Mouse (Mus musculus): ENCODE data around the gene Olfr1186. TPM values are rescaled to one million over a fixed set of nuclear protein-coding genes. Genes with fewer than 3 reads are reported as not detected.

Olfr1186 gene
- polyA plus RNA-seq (2012; rRNA removed), result not detected in 2 replicates

DNA sequence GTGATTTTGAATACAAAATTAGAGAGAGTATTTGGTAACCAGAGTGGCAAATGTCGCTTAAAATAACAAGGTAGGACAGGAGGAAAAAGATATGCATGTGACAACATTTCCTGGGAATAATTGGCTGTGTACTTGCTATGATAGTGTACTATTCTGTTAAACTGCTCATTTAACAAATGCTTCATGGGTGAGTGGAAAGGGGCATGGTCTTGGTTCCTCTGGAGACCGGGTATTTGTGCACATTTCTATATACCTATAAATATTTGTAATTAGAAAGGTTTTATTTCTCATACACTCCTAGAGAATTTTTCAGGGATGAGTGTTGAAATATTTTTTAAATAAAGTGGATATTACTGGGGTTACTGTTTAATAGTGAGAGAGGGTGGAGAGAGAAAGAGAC is at the start of gene Olfr1186:
Gene Olfr1186, plus strand, starts transcription at position 301 of the 400 bp plus-strand sequence.

DNA sequence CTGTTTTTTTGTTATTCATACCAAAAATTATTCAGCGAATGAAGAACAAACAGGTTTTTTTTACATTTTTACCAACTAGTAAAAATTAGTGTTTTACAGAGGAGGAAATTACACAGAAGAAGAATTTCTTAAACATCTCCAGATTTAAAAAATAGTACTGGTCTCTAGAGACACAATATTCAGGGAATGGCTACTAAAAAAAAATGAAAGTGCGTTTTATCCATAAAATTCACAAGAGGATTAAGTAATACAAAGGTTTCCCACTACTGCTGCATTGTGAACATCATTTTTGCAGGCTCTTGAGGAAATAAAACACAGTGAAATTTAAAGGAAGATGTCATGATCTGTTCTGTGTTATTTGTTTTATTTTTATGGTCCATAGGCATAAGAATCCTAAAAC is 35.1 kb upstream of the Olfr1186 start, which contains the start of gene Olfr1184:
Gene Olfr1184, plus strand, starts transcription at position 301 of the 400 bp plus-strand sequence.

DNA sequence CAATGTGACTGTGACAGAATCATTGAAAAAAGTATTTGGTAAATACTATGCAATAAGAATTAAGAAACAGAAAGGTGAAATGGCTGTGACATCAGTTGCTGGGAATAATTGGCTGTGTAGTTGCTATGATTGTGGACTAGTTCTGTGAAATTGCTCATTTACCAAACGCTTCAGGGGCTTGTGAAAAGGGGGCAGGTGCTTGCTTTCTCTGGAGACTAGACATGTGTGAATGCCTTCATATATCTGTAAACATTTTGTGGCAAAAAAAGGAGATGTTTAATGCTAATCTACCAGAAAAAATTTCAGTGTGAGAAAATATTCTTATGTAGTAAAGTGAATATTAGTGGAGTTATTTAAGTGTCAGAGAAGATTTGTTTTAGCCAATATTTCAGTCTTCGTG is 25.3 kb upstream of the Olfr1186 start, which contains the start of gene Olfr1185-ps1:
Gene Olfr1185-ps1, plus strand, starts transcription at position 301 of the 400 bp plus-strand sequence.

DNA sequence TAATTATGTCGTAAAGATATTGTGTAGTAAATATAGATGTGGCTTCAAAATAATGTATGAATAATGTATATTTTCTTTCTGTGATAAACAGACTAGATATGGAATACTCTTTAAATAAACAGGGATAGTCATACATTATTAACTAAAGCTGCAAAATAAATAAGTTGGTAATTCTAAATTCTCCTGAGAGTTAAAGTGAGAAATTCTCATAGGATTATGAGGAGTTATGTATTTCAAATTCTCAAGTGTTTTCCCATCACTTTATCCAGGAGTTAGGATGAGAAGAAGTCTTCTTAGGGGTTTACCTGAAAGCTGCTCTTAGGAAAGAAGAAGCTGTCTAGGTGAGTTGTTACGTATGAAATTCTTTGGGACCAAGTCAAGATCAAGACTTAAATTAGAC is 38.3 kb downstream of the Olfr1186 start, which contains the start of gene Olfr1188:
Gene Olfr1188, plus strand, starts transcription at position 301 of the 400 bp plus-strand sequence.

Other genes starting within 250 kb of the Olfr1186 start
- not detected in 2 replicates for gene Olfr1173, start 238.7 kb upstream of the Olfr1186 start, polyA plus RNA-seq (2012; rRNA removed)
- gene Olfr1174-ps, start 203.4 kb upstream of the Olfr1186 start, polyA plus RNA-seq (2012; rRNA removed), result not detected in 2 replicates
- not detected in 2 replicates for gene Olfr1175-ps, start 191.3 kb upstream of the Olfr1186 start, polyA plus RNA-seq (2012; rRNA removed)
- gene Olfr1176, start 181.8 kb upstream of the Olfr1186 start, polyA plus RNA-seq (2012; rRNA removed), result not detected in 2 replicates
- gene Olfr1177-ps, start 172.1 kb upstream of the Olfr1186 start, polyA plus RNA-seq (2012; rRNA removed), result not detected in 2 replicates
- not detected in 2 replicates for gene Olfr1178, start 131.5 kb upstream of the Olfr1186 start, polyA plus RNA-seq (2012; rRNA removed)
- gene Olfr1179, start 112.1 kb upstream of the Olfr1186 start, polyA plus RNA-seq (2012; rRNA removed), result not detected in 2 replicates
- not detected in 2 replicates for gene Olfr1180, start 99.4 kb upstream of the Olfr1186 start, polyA plus RNA-seq (2012; rRNA removed)
- gene Olfr1181, start 92.4 kb upstream of the Olfr1186 start, polyA plus RNA-seq (2012; rRNA removed), result not detected in 2 replicates
- gene Gm13757, start 69.4 kb upstream of the Olfr1186 start, polyA plus RNA-seq (2012; rRNA removed), result not detected in 2 replicates
- gene Olfr1183, start 63.7 kb upstream of the Olfr1186 start, polyA plus RNA-seq (2012; rRNA removed), result not detected in 2 replicates
- gene Olfr1184, start 35.0 kb upstream of the Olfr1186 start, polyA plus RNA-seq (2012; rRNA removed), result not detected in 2 replicates
- not detected in 2 replicates for gene Olfr1185-ps1, start 25.2 kb upstream of the Olfr1186 start, polyA plus RNA-seq (2012; rRNA removed)
- not detected in 2 replicates for gene Olfr1188, start 38.4 kb downstream of the Olfr1186 start, polyA plus RNA-seq (2012; rRNA removed)
- not detected in 2 replicates for gene Olfr1189, start 67.9 kb downstream of the Olfr1186 start, polyA plus RNA-seq (2012; rRNA removed)
- not detected in 2 replicates for gene Olfr1191-ps1, start 122.0 kb downstream of the Olfr1186 start, polyA plus RNA-seq (2012; rRNA removed)
- not detected in 2 replicates for gene Olfr1192-ps1, start 130.0 kb downstream of the Olfr1186 start, polyA plus RNA-seq (2012; rRNA removed)
- gene Olfr1193, start 157.1 kb downstream of the Olfr1186 start, polyA plus RNA-seq (2012; rRNA removed), result not detected in 2 replicates
- gene Olfr1195, start 170.6 kb downstream of the Olfr1186 start, polyA plus RNA-seq (2012; rRNA removed), result not detected in 2 replicates
- not detected in 2 replicates for gene Olfr1196, start 186.0 kb downstream of the Olfr1186 start, polyA plus RNA-seq (2012; rRNA removed)
- not detected in 2 replicates for gene Olfr1197, start 213.8 kb downstream of the Olfr1186 start, polyA plus RNA-seq (2012; rRNA removed)
- not detected in 2 replicates for gene Olfr1198, start 232.8 kb downstream of the Olfr1186 start, polyA plus RNA-seq (2012; rRNA removed)
- not detected in 2 replicates for gene Olfr1199, start 241.9 kb downstream of the Olfr1186 start, polyA plus RNA-seq (2012; rRNA removed)